Mouse (Mus musculus) heart, postnatal 36 days (tissue): ENCODE measurements around the gene Inhbb. TPM values are rescaled to one million over a fixed set of nuclear protein-coding genes. Genes with fewer than 3 reads are reported as not detected.
A peak's percentile ranks its signal among the peaks of the same experiment; 100 is the strongest.

Experiments
- DNase-seq, 2 experiments: peaks; one replicate each; pipeline ENCODE4 v3.0.0; 2021 to 2022
- intact Hi-C: fragments of 180-260 bp; cut with DNase I; formaldehyde crosslinking; loops from one replicate; pipeline ENCODE4 v1.15.1; 2025
- total RNA-seq, 2 experiments: library from RNA; stranded (reverse); gene quantifications; 2 replicates each; pipeline ENCODE4 v1.2.3; 2021

Gene Inhbb
- total RNA-seq, result 1 to 10 TPM; 1.4 to 1.5 TPM

DNA sequence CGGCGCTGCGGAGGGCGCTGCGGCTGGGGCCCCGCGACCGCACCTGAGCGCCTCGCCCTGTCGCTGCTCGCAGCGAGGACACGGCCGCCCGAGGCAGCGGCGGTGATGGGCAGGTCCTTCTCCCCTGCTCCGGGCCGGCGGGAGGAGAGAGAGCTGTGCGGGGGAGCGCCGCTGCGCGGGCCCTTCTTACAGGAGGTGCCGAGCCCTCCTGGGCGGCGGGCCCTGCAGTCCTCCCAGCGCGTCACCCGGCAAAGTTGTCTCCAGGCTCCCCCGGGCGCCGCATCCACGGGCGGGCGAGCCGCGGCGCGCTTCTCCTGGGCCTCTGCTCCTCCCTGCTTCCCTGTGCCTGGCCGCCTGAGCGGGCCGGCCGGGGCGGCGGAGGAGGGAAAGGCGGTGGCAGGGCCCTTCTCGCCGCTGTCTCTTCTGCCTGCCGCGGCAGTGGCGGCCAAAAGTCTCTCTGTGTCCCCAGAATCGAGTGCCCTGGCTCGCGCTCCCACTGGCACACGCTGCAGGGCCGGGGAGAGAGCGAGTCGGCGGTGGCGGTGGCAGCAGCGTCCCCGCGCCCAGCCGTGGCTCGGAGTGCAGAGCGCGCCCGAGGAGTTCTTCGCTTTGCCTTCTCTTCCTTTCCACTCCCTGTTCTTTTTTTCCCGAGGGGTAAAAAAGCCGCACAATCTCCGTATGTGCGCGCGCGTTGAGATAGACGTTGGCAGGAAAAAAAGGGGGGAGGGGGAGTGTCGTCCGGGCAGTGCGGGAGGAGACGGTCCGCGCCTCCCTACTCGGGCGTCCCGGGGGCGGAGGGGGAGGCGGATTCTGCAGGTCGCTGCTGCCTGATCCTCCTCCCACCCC lies at the start of gene Inhbb:
TSS of gene Inhbb (minus strand) at position 673 of the 846 bp plus-strand sequence.
- peak; percentile 35 to 52 for DNase-seq
- intact Hi-C loops, result loop anchor here (5.0 kb wide), 2 partner anchors 174 to 654 kb away; no protein-coding TSS in a partner anchor

- DNase-seq, result peak; percentile 62 to 72
- intact Hi-C loops, result loop anchor here (5.0 kb wide), 1 partner anchor 376 kb away; no protein-coding TSS in a partner anchor
These were observed 41.3 kb upstream of the Inhbb start for GRCm38 (mm10) chr1:119463386-119463785.

GRCm38 (mm10) chr1:119460062-119460461 lies 38.0 kb upstream of the Inhbb start:
- no peak for DNase-seq
- intact Hi-C loops, result loop anchor here (5.0 kb wide), 1 partner anchor 373 kb away; no protein-coding TSS in a partner anchor

DNA sequence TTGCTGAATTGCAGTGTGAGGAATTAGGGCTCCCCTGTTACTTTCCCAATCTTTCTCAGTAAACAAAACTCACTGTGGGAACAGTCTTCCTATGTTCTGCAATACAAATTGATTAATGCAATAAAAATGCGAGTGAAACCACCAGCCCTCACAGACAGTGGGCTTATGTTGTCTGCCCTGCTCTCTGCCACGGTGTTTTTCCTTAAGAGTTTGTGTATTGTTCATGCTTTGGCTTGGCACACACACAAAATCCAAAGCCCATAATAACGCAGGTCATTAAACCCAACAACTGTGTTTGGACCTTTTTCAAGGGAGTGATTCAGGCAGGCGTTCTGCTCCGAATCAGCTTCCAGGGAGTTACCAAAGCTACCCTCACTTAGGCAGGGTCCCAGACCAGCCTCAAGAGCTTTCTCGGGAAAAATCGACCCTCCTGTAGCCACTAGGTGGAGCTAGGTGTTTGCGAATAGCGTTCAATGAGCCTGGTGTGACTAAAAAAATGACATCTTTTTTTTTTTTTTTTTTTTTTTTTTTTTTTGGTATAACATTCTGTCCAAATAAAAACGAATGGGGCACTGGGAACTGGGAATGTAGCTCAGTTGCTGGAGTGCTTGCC lies 36.1 kb upstream of the Inhbb start:
- intact Hi-C loops, result loop anchor here (1.0 to 10.0 kb wide), 6 partner anchors 67 to 693 kb away; no protein-coding TSS in a partner anchor
- peak; percentile 66 to 70 for DNase-seq

DNA sequence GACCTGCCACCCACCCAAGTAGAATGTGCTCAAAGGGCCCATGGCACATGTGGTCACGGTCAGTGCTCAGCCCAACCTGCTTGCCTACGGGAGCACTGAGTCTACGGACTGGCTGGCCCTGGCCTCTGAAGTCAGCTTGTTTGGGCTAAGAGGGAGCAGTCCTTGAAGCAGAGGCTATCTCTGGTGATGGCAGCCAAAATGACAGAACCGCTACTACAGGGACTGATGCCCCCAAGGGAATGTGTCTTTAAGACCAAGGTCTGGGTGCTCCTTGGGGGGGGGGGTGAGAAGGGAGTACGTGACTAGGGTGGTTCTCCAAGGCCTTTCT lies 35.4 kb upstream of the Inhbb start:
- DNase-seq, result no peak
- intact Hi-C loops, result loop anchor here (10.0 kb wide), 3 partner anchors 467 to 693 kb away; no protein-coding TSS in a partner anchor

DNA sequence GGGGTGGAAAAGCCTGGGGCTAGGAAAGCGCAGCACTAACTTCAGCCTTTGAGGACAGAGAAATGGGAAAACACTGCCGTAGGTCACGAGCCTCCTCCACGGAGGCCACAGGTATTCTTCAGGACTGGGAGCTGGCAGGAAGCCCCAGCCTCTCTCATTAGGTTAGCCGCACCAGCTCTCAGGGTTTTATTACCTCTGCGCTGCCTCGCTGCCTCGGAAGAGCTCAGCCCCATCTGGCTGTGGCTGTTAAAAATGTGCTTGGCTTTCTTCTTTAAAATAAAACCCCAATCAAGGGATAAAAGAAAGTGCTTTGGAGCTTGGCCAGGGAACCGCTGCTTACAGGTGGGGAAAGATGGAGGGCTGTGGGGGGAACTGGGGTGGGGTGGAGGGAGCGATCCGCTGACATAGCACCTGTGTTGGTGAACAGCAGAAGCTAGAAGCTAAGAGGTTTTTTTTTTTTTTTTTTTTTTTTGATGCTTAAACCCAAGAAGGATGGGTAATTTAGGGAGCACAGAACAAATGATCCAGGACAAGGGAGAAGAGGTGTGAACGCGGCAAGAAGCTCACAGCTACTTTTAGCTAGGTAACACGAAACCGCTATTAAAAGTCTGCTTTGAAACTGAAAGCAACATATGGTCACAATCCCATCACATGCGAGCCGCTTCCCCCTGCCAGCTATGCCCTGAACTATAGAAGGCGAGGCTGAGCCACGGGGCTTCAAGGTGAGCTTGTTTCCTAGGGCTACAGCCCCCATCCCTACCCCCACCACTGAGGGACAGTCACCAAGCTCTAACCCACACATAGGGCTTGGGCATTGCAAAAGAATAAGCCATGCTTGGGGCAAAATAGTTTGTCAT lies 34.9 kb upstream of the Inhbb start:
- DNase-seq, result no peak
- intact Hi-C loops, result loop anchor here (10.0 kb wide), 3 partner anchors 468 to 692 kb away; no protein-coding TSS in a partner anchor

DNA sequence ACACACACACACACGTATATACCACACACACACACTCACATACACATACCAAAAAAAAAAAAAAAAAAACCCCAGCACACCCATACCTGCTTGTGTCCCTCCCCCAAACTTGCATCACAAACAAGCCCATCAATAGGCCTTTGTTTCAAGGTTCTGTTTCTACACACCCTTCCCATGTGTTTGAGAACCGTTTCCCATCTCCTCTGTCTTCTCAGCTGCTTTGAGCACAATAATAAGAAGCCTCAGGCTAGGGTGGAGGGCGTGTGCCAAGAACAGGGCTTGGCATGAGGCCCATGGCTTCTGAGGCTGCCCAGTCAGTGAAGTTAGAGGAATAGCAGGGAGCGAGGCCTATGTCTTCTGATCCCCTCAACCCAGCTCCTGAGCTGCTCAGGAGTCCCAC lies 31.7 kb upstream of the Inhbb start:
- intact Hi-C loops, result loop anchor here (10.0 kb wide), 3 partner anchors 471 to 689 kb away; no protein-coding TSS in a partner anchor
- peak in 1 of 2 experiments; percentile 31 for DNase-seq

DNA sequence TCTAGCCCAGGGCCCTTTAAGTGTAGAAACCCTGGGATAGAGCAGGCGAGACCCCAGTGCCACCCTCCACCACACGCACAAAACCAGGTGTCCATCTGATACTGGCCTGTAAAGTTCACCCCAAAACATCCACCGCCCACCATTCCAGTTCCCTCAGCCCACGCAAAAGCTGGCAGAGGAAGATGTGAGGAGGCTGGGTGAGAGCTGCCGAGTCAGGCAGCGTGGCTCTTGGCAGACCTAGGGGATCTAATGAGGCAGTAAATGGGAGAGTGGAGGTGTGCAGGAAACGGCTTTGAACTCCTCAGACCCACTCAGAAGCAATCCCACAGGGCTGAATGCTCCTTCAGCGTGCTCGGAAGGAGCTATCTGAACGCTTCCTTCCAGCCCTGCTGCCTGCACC lies 29.4 kb upstream of the Inhbb start:
- DNase-seq, result no peak
- intact Hi-C loops, result loop anchor here (10.0 kb wide), 3 partner anchors 473 to 687 kb away; no protein-coding TSS in a partner anchor

GRCm38 (mm10) chr1:119450651-119451345 lies 28.8 kb upstream of the Inhbb start:
- DNase-seq, result no peak
- intact Hi-C loops, result loop anchor here (10.0 kb wide), 3 partner anchors 474 to 686 kb away; no protein-coding TSS in a partner anchor

DNA sequence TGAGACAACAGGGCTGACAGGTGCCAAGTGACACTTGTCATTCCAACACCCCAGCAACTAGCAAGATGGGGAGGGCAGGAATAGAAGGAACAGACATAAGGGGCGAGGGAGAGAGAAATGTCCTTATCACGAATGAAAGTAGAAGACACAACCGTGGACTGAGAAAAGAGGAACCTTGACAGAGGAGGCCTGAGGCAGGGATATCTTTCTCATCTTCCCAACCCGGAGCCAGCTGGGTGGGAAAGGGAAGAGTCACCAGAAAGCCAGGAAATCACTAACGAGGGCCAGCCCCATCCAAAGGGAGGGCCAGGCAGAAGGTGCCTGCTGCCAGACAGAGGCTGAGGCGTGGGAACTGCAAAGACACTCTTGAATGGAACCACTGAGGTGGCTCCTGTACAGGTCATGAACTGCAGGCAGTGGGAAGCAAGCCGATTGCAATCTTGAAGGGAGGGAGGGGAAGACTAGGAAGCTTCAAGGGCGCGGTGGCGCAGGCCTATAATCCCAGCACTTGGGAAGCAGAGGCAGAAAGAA lies 24.8 kb upstream of the Inhbb start:
- intact Hi-C loops, result no loop called here
- no peak for DNase-seq

DNA sequence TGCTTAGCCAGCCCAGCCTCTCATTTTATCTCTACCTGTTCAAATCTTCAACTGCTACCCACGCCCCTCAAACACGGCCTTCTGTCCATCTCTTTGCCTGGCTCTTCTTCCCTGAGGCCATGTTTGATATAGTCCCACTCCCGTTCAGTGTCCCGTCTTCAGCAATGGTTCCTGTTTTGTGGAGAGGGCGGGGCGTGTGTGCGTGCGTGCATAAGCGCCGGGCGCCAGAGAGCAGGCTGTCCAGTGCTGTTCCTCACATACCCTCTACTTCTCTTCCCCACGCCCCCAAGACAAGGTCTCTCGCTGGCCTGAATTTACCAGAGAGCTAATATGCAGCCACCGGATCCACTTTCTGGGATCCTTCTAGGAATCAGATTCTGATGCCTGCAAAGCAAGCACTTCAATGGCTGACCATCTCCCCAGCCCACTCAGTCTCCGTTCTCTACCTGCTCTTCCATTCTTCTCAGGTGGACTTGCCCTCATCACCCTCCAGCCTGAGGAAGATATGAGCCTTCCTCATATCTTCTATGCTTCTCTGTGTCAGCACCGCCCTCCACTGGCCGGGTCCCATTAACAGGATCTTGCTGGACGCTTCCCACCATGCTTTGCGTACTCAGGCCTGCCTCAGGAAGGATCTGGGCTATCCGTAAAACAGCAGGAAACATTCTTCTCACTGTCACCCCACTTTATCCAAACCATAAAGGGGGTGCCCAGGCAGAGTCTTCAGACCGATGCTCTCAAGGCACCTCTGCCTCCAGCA lies 21.7 kb upstream of the Inhbb start:
- intact Hi-C loops, result no loop called here
- no peak for DNase-seq

GRCm38 (mm10) chr1:119442901-119443300 lies 20.9 kb upstream of the Inhbb start:
- intact Hi-C loops, result no loop called here
- no peak for DNase-seq

- intact Hi-C loops, result no loop called here
- DNase-seq, result no peak
These were observed 16.1 kb upstream of the Inhbb start for GRCm38 (mm10) chr1:119438105-119438637.

GRCm38 (mm10) chr1:119437401-119437800 lies 15.4 kb upstream of the Inhbb start:
- no peak for DNase-seq
- intact Hi-C loops, result no loop called here

GRCm38 (mm10) chr1:119424141-119424860 lies 2.3 kb upstream of the Inhbb start:
- intact Hi-C loops, result loop anchor here (5.0 kb wide), 2 partner anchors 177 to 657 kb away; no protein-coding TSS in a partner anchor

GRCm38 (mm10) chr1:119423510-119423909 lies 1.5 kb upstream of the Inhbb start:
- DNase-seq, result peak; percentile 56 to 60
- intact Hi-C loops, result loop anchor here (1.0 to 5.0 kb wide), 4 partner anchors 176 to 656 kb away; no protein-coding TSS in a partner anchor

More at GRCm38 (mm10) chr1:119424141-119424860, 2.3 kb upstream of the Inhbb start:
- no peak for DNase-seq

- intact Hi-C loops, result loop anchor here (1.0 to 5.0 kb wide), 4 partner anchors 175 to 655 kb away; no protein-coding TSS in a partner anchor
- DNase-seq, result peak in 1 of 2 experiments; percentile 9
These were observed 490 bp upstream of the Inhbb start for GRCm38 (mm10) chr1:119422460-119423015.
